Mouse (Mus musculus) left cerebral cortex, postnatal 4 days (tissue): ENCODE measurements around the gene Zyx. TPM values are rescaled to one million over a fixed set of nuclear protein-coding genes. Genes with fewer than 3 reads are reported as not detected.

Experiments used
- DNase-seq: peaks from one replicate; pipeline ENCODE4 v3.0.0-alpha.2; 2022
- intact Hi-C: fragments of 180-260 bp; cut with DNase I; formaldehyde crosslinking; loops from one replicate; pipeline ENCODE4 v1.15.1; 2025
- total RNA-seq, 2 experiments: library from RNA; stranded (reverse); gene quantifications; 2 replicates each; pipeline ENCODE4 v1.2.3; 2021

Gene Zyx
- total RNA-seq, 2 experiments from 2014 or later = 43.9 to 49.8 TPM

- intact Hi-C loops = no loop called here
These were observed 42.4 kb downstream of the Zyx start for GRCm38 (mm10) chr6:42391796-42392330.

GRCm38 (mm10) chr6:42395960-42396809 is 46.8 kb downstream of the Zyx start:
- intact Hi-C loops = no loop called here
- DNase-seq = peak; percentile 31

More at GRCm38 (mm10) chr6:42391796-42392330, 42.4 kb downstream of the Zyx start:
- DNase-seq = no peak

- no peak for DNase-seq
- intact Hi-C loops = no loop called here
These were observed 47.7 kb downstream of the Zyx start for GRCm38 (mm10) chr6:42397041-42397657.

GRCm38 (mm10) chr6:42398285-42398684 is 48.9 kb downstream of the Zyx start:
- intact Hi-C loops = no loop called here
- DNase-seq = no peak

- intact Hi-C loops = no loop called here
- DNase-seq = no peak
These were observed 49.6 kb downstream of the Zyx start for GRCm38 (mm10) chr6:42398998-42399397.

- intact Hi-C loops = no loop called here
- no peak for DNase-seq
These were observed 50.5 kb downstream of the Zyx start, which contains the start of gene Tas2r143 for GRCm38 (mm10) chr6:42399938-42400337. Tas2r143 (plus strand) TSS chr6:42400238.

GRCm38 (mm10) chr6:42405134-42405533 is 55.7 kb downstream of the Zyx start, which contains the start of gene Tas2r135:
Tas2r135 (plus strand) TSS chr6:42405434.
- DNase-seq = no peak
- intact Hi-C loops = no loop called here

Other genes with a start within 250 kb of the Zyx start
- gene Tas2r139, start 208.7 kb upstream of the Zyx start, total RNA-seq = not detected
- gene Tas2r144, start 134.3 kb upstream of the Zyx start, total RNA-seq = not detected
- gene Gstk1, start 103.7 kb upstream of the Zyx start, total RNA-seq = 1 to 10 TPM; 3.4 to 4.1 TPM
- gene Tmem139, start 87.7 kb upstream of the Zyx start, total RNA-seq = not detected
- gene Casp2, start 84.6 kb upstream of the Zyx start, total RNA-seq = 10 to 100 TPM; 45.5 to 49.7 TPM
- gene Clcn1, start 62.9 kb upstream of the Zyx start, total RNA-seq = 1 to 10 TPM; 6.6 to 7.7 TPM
- 10 to 100 TPM; 83.4 to 92.0 TPM for gene Fam131b, start 25.0 kb upstream of the Zyx start, total RNA-seq
- gene Epha1, start 23.6 kb downstream of the Zyx start, total RNA-seq = under 1 TPM; 0.14 to 0.18 TPM
- gene Tas2r143, start 50.6 kb downstream of the Zyx start, total RNA-seq = not detected
- under 1 TPM in 1 of 2 experiments, not detected in 1; 0.36 TPM for gene Tas2r135, start 55.8 kb downstream of the Zyx start, total RNA-seq
- not detected for gene Tas2r126, start 84.9 kb downstream of the Zyx start, total RNA-seq
- gene Olfr458, start 115.6 kb downstream of the Zyx start, total RNA-seq = not detected
- gene Olfr457, start 126.7 kb downstream of the Zyx start, total RNA-seq = not detected
- gene Olfr456, start 137.6 kb downstream of the Zyx start, total RNA-seq = not detected
- gene Olfr455, start 198.0 kb downstream of the Zyx start, total RNA-seq = not detected
- gene Tcaf3, start 248.1 kb downstream of the Zyx start, total RNA-seq = not detected